Mouse (Mus musculus): ENCODE data around the gene Gm14410.
A peak's percentile ranks its signal among the peaks of the same experiment; 100 is the strongest.
"Not testable (repeated sequence)": the region's sequence is repeated elsewhere in the genome, so short reads cannot be mapped to it uniquely, and the experiment has no call there.

The Gm14410 gene

GRCm38 (mm10) chr2:177206341-177206740, at the start of gene Gm14410:
Gene Gm14410 (minus strand): TSS chr2:177206421.
- H3K36me3 ChIP-seq (ENCODE audit: insufficient read depth, low read length); H3K9me3 ChIP-seq (ENCODE audit: low read length); H3K4me1 ChIP-seq (replicated peaks; ENCODE audit: low read depth, low read length); H3K27me3 ChIP-seq (ENCODE audit: insufficient read depth, low read length): not testable (repeated sequence)
- peak within 1 kb of the TSS; percentile 74 for H3K4me3 ChIP-seq (replicated peaks; ENCODE audit: low read length)

- not testable (repeated sequence) for H3K27me3 ChIP-seq (ENCODE audit: insufficient read depth, low read length); H3K4me3 ChIP-seq (replicated peaks; ENCODE audit: low read length); H3K4me1 ChIP-seq (replicated peaks; ENCODE audit: low read depth, low read length); H3K36me3 ChIP-seq (ENCODE audit: insufficient read depth, low read length)
- H3K9me3 ChIP-seq (ENCODE audit: low read length), result peaks cover 12% of the 10 kb centered on the region
Measured at GRCm38 (mm10) chr2:177247449-177247848, 41.2 kb upstream of the Gm14410 start.

- not testable (repeated sequence) for H3K9me3 ChIP-seq (ENCODE audit: low read length); H3K36me3 ChIP-seq (ENCODE audit: insufficient read depth, low read length); H3K27me3 ChIP-seq (ENCODE audit: insufficient read depth, low read length); H3K4me3 ChIP-seq (replicated peaks; ENCODE audit: low read length)
- peak; percentile 7; the same call in 1 of the 2 replicates for TF ChIP-seq POU5F1 (IDR thresholded peaks at IDR 0.05; ENCODE audit: borderline replicate concordance, low read length)
- peaks cover 13% of the 10 kb centered on the region for H3K4me1 ChIP-seq (replicated peaks; ENCODE audit: low read depth, low read length)
Measured at GRCm38 (mm10) chr2:177230461-177230860, 24.2 kb upstream of the Gm14410 start.

- not testable (repeated sequence) for H3K27me3 ChIP-seq (ENCODE audit: insufficient read depth, low read length); H3K4me1 ChIP-seq (replicated peaks; ENCODE audit: low read depth, low read length); H3K36me3 ChIP-seq (ENCODE audit: insufficient read depth, low read length); H3K9me3 ChIP-seq (ENCODE audit: low read length)
- H3K4me3 ChIP-seq (replicated peaks; ENCODE audit: low read length), result 0 out of 2 replicates have a peak overlapping the region, but pooled peaks have one; percentile 39
Measured at GRCm38 (mm10) chr2:177172749-177173148, 33.5 kb downstream of the Gm14410 start.

Data from E14TG2a.4 (cell line).